Mouse (Mus musculus) gastrocnemius, adult 8-10 months (tissue): Measurements from ENCODE around the gene Nr1h2. TPM values are rescaled to one million over a fixed set of nuclear protein-coding genes. Genes with fewer than 3 reads are reported as not detected.
A peak's percentile ranks its signal among the peaks of the same experiment; 100 is the strongest.

Source experiments
- DNase-seq, 2 experiments: peaks; one replicate each; pipeline ENCODE4 v3.0.0; 2022; ENCODE audit warnings: low spot score in 2 of 2
- total RNA-seq, 4 experiments: library from RNA; stranded (reverse); gene quantifications; 2 replicates each; pipeline ENCODE4 v1.2.4; 2022

Gene Nr1h2
- total RNA-seq, 4 experiments from 2014 or later, result 38.0 to 45.8 (median 40.1) TPM

- no peak for DNase-seq
Observed at GRCm38 (mm10) chr7:44550409-44550678, 3.4 kb downstream of the Nr1h2 start.

- DNase-seq, result no peak
Observed at GRCm38 (mm10) chr7:44549621-44550408, 3.9 kb downstream of the Nr1h2 start.

- DNase-seq, result peak; percentile 100
Observed at GRCm38 (mm10) chr7:44548497-44549087, 5.2 kb downstream of the Nr1h2 start, which contains the start of gene Pold1. TSS of gene Pold1 (minus strand) at chr7:44548849.

GRCm38 (mm10) chr7:44547725-44548124 is 6.0 kb downstream of the Nr1h2 start:
- no peak for DNase-seq

GRCm38 (mm10) chr7:44547041-44547440 is 6.7 kb downstream of the Nr1h2 start:
- no peak for DNase-seq

GRCm38 (mm10) chr7:44546274-44546673 is 7.5 kb downstream of the Nr1h2 start:
- DNase-seq, result no peak

- no peak for DNase-seq
Observed at GRCm38 (mm10) chr7:44543071-44543470, 10.7 kb downstream of the Nr1h2 start.

- DNase-seq, result no peak
Observed at GRCm38 (mm10) chr7:44542555-44542954, 11.2 kb downstream of the Nr1h2 start.

- no peak for DNase-seq
Observed at GRCm38 (mm10) chr7:44538756-44539624, 14.8 kb downstream of the Nr1h2 start.

- DNase-seq, result no peak
Observed at GRCm38 (mm10) chr7:44537496-44537895, 16.3 kb downstream of the Nr1h2 start.

- no peak for DNase-seq
Observed at GRCm38 (mm10) chr7:44537009-44537408, 16.7 kb downstream of the Nr1h2 start.

- DNase-seq, result no peak
Observed at GRCm38 (mm10) chr7:44536590-44536968, 17.2 kb downstream of the Nr1h2 start.

- DNase-seq, result no peak
Observed at GRCm38 (mm10) chr7:44535657-44536589, 17.8 kb downstream of the Nr1h2 start.

- DNase-seq, result no peak
Observed at GRCm38 (mm10) chr7:44534656-44535441, 18.9 kb downstream of the Nr1h2 start.

GRCm38 (mm10) chr7:44534242-44534641 is 19.5 kb downstream of the Nr1h2 start:
- DNase-seq, result no peak

GRCm38 (mm10) chr7:44533746-44534045 is 20.1 kb downstream of the Nr1h2 start:
- DNase-seq, result no peak

GRCm38 (mm10) chr7:44532918-44533745 is 20.6 kb downstream of the Nr1h2 start:
- DNase-seq, result no peak

GRCm38 (mm10) chr7:44531946-44532732 is 21.6 kb downstream of the Nr1h2 start, which contains the start of gene Spib:
TSS of gene Spib (minus strand) at chr7:44532071.
- DNase-seq, result no peak

- no peak for DNase-seq
Observed at GRCm38 (mm10) chr7:44531207-44531606, 22.5 kb downstream of the Nr1h2 start.
